ENCODE assay signal across 8 mouse cellular contexts in genomic region chr12:56681096-56681811, GRCm38 (mm10). TPM values are rescaled to one million over a fixed set of nuclear protein-coding genes. Genes with fewer than 3 reads are reported as not detected.
DNase-seq lines count a peak whose midpoint lies in the region; ATAC-seq lines count a peak whose summit lies in the region.

No protein-coding gene starts in this region.

- 1% methylated on average over 38 of the region's 38 CpGs for WGBS in heart, embryonic 14.5 days
- WGBS in forebrain, embryonic 11.5 days = under 1% methylated on average over 38 of the region's 38 CpGs
- WGBS in midbrain, embryonic 11.5 days = under 1% methylated on average over 38 of the region's 38 CpGs

- peak overlapping the region; percentile 32 to 34 for H3K4me3 ChIP-seq in heart, embryonic 14.5 days (ENCODE audit: control insufficient read depth in 1 of 2, insufficient read depth in 1 of 2, low read depth in 1 of 2, low read length in 2 of 2)
- peak overlapping the region; percentile 28 for H3K4me3 ChIP-seq in forebrain, embryonic 11.5 days (ENCODE audit: low read depth, low read length)
- peak overlapping the region; percentile 29 for H3K4me3 ChIP-seq in midbrain, embryonic 11.5 days (ENCODE audit: low read depth, low read length)

- H3K9me3 ChIP-seq in heart, embryonic 14.5 days (ENCODE audit: control insufficient read depth, low read length) = no peaks in the 10 kb centered on the region
- H3K9me3 ChIP-seq in forebrain, embryonic 11.5 days (ENCODE audit: control insufficient read depth, low read length) = no peaks in the 10 kb centered on the region
- no peaks in the 10 kb centered on the region for H3K9me3 ChIP-seq in midbrain, embryonic 11.5 days (ENCODE audit: control insufficient read depth, low read length)

- peak overlapping the region; percentile 70 for H3K4me2 ChIP-seq in heart, embryonic 14.5 days (ENCODE audit: low read length)
- H3K4me2 ChIP-seq in forebrain, embryonic 11.5 days (ENCODE audit: low read depth, low read length, severe bottlenecking) = peak overlapping the region; percentile 63
- H3K4me2 ChIP-seq in midbrain, embryonic 11.5 days = peak overlapping the region; percentile 54

- intact Hi-C loops in heart, postnatal 36 days (cut with DNase I) = loop anchor here (5.0 kb wide), 1 partner anchor 306 kb away; no protein-coding TSS in a partner anchor

- H3K4me1 ChIP-seq in heart, embryonic 14.5 days (ENCODE audit: control insufficient read depth in 2 of 2, insufficient read depth in 2 of 2, low read length in 2 of 2) = peaks cover 4% of the 10 kb centered on the region in 2 experiments; a peak in 3 of 4 replicates
- H3K4me1 ChIP-seq in forebrain, embryonic 11.5 days (replicated peaks; ENCODE audit: control insufficient read depth, insufficient read depth, low read length) = peaks cover 2% of the 10 kb centered on the region
- peaks cover 4% of the 10 kb centered on the region; the same call in 1 of the 2 replicates for H3K4me1 ChIP-seq in midbrain, embryonic 11.5 days (ENCODE audit: control insufficient read depth, insufficient read depth, low read length)

- H3K27me3 ChIP-seq in heart, embryonic 14.5 days (ENCODE audit: control insufficient read depth, insufficient read depth, low read length) = peaks cover 74% of the 10 kb centered on the region
- H3K27me3 ChIP-seq in forebrain, embryonic 11.5 days (ENCODE audit: control insufficient read depth, insufficient read depth, low read length) = peaks cover 64% of the 10 kb centered on the region
- peaks cover 66% of the 10 kb centered on the region for H3K27me3 ChIP-seq in midbrain, embryonic 11.5 days (ENCODE audit: control insufficient read depth, insufficient read depth, low read length)

- H3K36me3 ChIP-seq in heart, embryonic 14.5 days (ENCODE audit: control insufficient read depth, insufficient read depth, low read length) = no peaks in the 10 kb centered on the region
- H3K36me3 ChIP-seq in forebrain, embryonic 11.5 days (ENCODE audit: control insufficient read depth, insufficient read depth, low read length) = no peaks in the 10 kb centered on the region
- no peaks in the 10 kb centered on the region for H3K36me3 ChIP-seq in midbrain, embryonic 11.5 days (ENCODE audit: control insufficient read depth, insufficient read depth, low read length)

- peak overlapping the region; percentile 35; the same call in 1 of the 2 replicates for H3K9ac ChIP-seq in heart, embryonic 14.5 days (ENCODE audit: low read length)
- peak overlapping the region; percentile 20; the same call in 1 of the 2 replicates for H3K9ac ChIP-seq in forebrain, embryonic 11.5 days (ENCODE audit: low read length)
- H3K9ac ChIP-seq in midbrain, embryonic 11.5 days (ENCODE audit: low read length) = no peak overlapping the region

- no peak for DNase-seq in heart, postnatal 36 days
- DNase-seq in forebrain, embryonic 11.5 days (ENCODE audit: low spot score) = peak; percentile 80
- DNase-seq in kidney, postnatal 10 days = peak; percentile 55
- peak; percentile 95 for DNase-seq in midbrain, embryonic 11.5 days (ENCODE audit: low spot score, missing footprints)
- DNase-seq in left cerebral cortex, adult 8-10 months (ENCODE audit: low spot score in 2 of 2) = no peak
- no peak for DNase-seq in frontal cortex, postnatal 25 days (ENCODE audit: low spot score in 2 of 2)
- DNase-seq in spleen, adult 12 weeks (ENCODE audit: low spot score) = no peak

- ATAC-seq in heart, embryonic 14.5 days (ENCODE audit: insufficient number of reproducible peaks, insufficient read depth, low FRiP score, low read depth) = no peak
- peak; percentile 67 for ATAC-seq in forebrain, embryonic 11.5 days (replicated peaks; ENCODE audit: low FRiP score)
- peak; percentile 78 for ATAC-seq in midbrain, embryonic 11.5 days (ENCODE audit: low FRiP score)

- H3K27ac ChIP-seq in heart, embryonic 14.5 days (replicated peaks in 1 of 2; ENCODE audit: control insufficient read depth in 1 of 2, insufficient read depth in 1 of 2, low read depth in 2 of 2, low read length in 2 of 2) = no peak overlapping the region
- no peak overlapping the region for H3K27ac ChIP-seq in forebrain, embryonic 11.5 days (ENCODE audit: low read depth, low read length)
- no peak overlapping the region for H3K27ac ChIP-seq in midbrain, embryonic 11.5 days (ENCODE audit: low read depth, low read length)

RNA-seq across cellular contexts. Expression of gene Pax9, which starts 10.3 kb away (rescaled TPM):
- polyA plus RNA-seq in heart, embryonic 14.5 days (2014; fragmentation: Nextera tagmentation; extraction: Ambion mirVana) = 0.04 TPM in 1 of 2 replicates, not detected in the other
- under 1 TPM; 0.08 to 0.25 TPM for total RNA-seq in heart, postnatal 36 days (2021)
- polyA plus RNA-seq in forebrain, embryonic 11.5 days (2014; fragmentation: Nextera tagmentation; extraction: Ambion mirVana) = 0.07 and 0.39 TPM in 2 replicates
- 0.08 TPM in 2 replicates for polyA plus RNA-seq in midbrain, embryonic 11.5 days (2014; fragmentation: Nextera tagmentation; extraction: Ambion mirVana)
- total RNA-seq in left cerebral cortex, adult 8-10 months (2022) = not detected

Comparison
In these comparisons a context has a peak if more than half of its experiments do, and no peak if none do; other contexts are left out.
1. DNase-seq: peak in forebrain, embryonic 11.5 days (single experiment), kidney, postnatal 10 days (single experiment) and midbrain, embryonic 11.5 days (single experiment); none in heart, postnatal 36 days (0 of 2), left cerebral cortex, adult 8-10 months (0 of 2), frontal cortex, postnatal 25 days (0 of 2) and spleen, adult 12 weeks (single experiment).
2. Peak in every context shown above with its lines, with median percentiles within 50 percentile points of each other: H3K4me2 ChIP-seq and H3K4me3 ChIP-seq.